In genomic region chr6:39058389-39058788, GRCm38 (mm10) we compare ENCODE assay signal across 13 mouse cellular contexts. TPM values are rescaled to one million over a fixed set of nuclear protein-coding genes. Genes with fewer than 3 reads are reported as not detected.
DNase-seq lines count a peak whose midpoint lies in the region; ATAC-seq and TF ChIP-seq lines count a peak whose summit lies in the region.
"Had no signal": no experiment of that assay in that cellular context is flagged by ENCODE, and none has a peak within 500 bp of the region (broad histone marks: within the 10 kb centered on the region; RNA-seq: fewer than 3 reads in every experiment).

No protein-coding gene starts in this region.

- no peak overlapping the region for H3K27ac ChIP-seq in kidney, postnatal 0 days
- H3K27ac ChIP-seq in liver, embryonic 15.5 days (replicated peaks), result peak overlapping the region; percentile 81; the same call in 1 of the 2 replicates
- H3K27ac ChIP-seq: hindbrain, embryonic 13.5 days; neural tube, embryonic 13.5 days had no signal

- 0 out of 2 replicates have a peak, but pooled peaks cover 5% of the 10 kb centered on the region for H3K4me1 ChIP-seq in kidney, postnatal 0 days (replicated peaks; ENCODE audit: insufficient read depth, low read length)
- peaks cover 59% of the 10 kb centered on the region for H3K4me1 ChIP-seq in G1E (ENCODE audit: insufficient read depth, low read depth, low read length)
- H3K4me1 ChIP-seq in liver, embryonic 15.5 days (replicated peaks), result peaks cover 25% of the 10 kb centered on the region

- no peaks in the 10 kb centered on the region for H3K36me3 ChIP-seq in kidney, postnatal 0 days (ENCODE audit: insufficient read depth, low read length)
- no peaks in the 10 kb centered on the region for H3K36me3 ChIP-seq in G1E (replicated peaks)
- no peaks in the 10 kb centered on the region for H3K36me3 ChIP-seq in liver, embryonic 15.5 days (replicated peaks)
- H3K36me3 ChIP-seq: hindbrain, embryonic 13.5 days; neural tube, embryonic 13.5 days had no signal

- ATAC-seq in CD4-positive, CD25-positive, alpha-beta regulatory T cell, adult 4 months, result no peak
- no peak for ATAC-seq in kidney, postnatal 0 days (replicated peaks; ENCODE audit: low FRiP score, low read depth)
- ATAC-seq in G1E (ENCODE audit: extremely low read depth, insufficient number of reproducible peaks, low FRiP score, poor library complexity, severe bottlenecking), result no peak
- ATAC-seq in liver, embryonic 15.5 days (ENCODE audit: insufficient read depth), result no peak

- peak; percentile 59 for TF ChIP-seq CTCF in kidney, postnatal 0 days (IDR thresholded peaks at IDR 0.05; ENCODE audit: low read depth)
- TF ChIP-seq CTCF in G1E (IDR thresholded peaks at IDR 0.05; ENCODE audit: low read depth, low read length), result peak; percentile 8; the same call in 1 of the 2 replicates

- no peak overlapping the region for H3K9ac ChIP-seq in kidney, postnatal 0 days (ENCODE audit: low read depth, low read length)
- no peak overlapping the region for H3K9ac ChIP-seq in liver, embryonic 15.5 days
- H3K9ac ChIP-seq: hindbrain, embryonic 13.5 days; neural tube, embryonic 13.5 days had no signal

- peak; percentile 28 for DNase-seq in CD4-positive, CD25-positive, alpha-beta regulatory T cell, adult 2 months (ENCODE audit: low read depth, low spot score)
- DNase-seq in kidney, postnatal 0 days (ENCODE audit: low spot score), result no peak
- no peak for DNase-seq in kidney, postnatal 10 days
- no peak for DNase-seq in G1E (ENCODE audit: low spot score)
- DNase-seq in spleen, postnatal 4 days (ENCODE audit: low spot score in 2 of 2), result no peak
- no peak for DNase-seq in embryo, embryonic 9.5 days (ENCODE audit: extremely low spot score)
- DNase-seq: heart, adult 11 months; right cerebral cortex, postnatal 25 days had no signal

- no peak overlapping the region for H3K4me3 ChIP-seq in kidney, postnatal 0 days (replicated peaks; ENCODE audit: low read depth, low read length)
- H3K4me3 ChIP-seq in G1E (ENCODE audit: low read depth, low read length), result no peak overlapping the region
- H3K4me3 ChIP-seq in liver, embryonic 15.5 days (replicated peaks), result no peak overlapping the region
- H3K4me3 ChIP-seq: hindbrain, embryonic 13.5 days; neural tube, embryonic 13.5 days had no signal

- 60% methylated on average over 3 of the region's 3 CpGs for WGBS in kidney, postnatal 0 days
- WGBS in liver, embryonic 15.5 days (ENCODE audit: insufficient replicate concordance), result 54% methylated on average over 3 of the region's 3 CpGs

- H3K27me3 ChIP-seq in kidney, postnatal 0 days (ENCODE audit: insufficient read depth, low read length), result no peaks in the 10 kb centered on the region
- H3K27me3 ChIP-seq in G1E (ENCODE audit: insufficient read depth, low read length), result peaks cover 13% of the 10 kb centered on the region
- no peaks in the 10 kb centered on the region for H3K27me3 ChIP-seq in liver, embryonic 15.5 days
- H3K27me3 ChIP-seq: hindbrain, embryonic 13.5 days; neural tube, embryonic 13.5 days had no signal

- no peaks in the 10 kb centered on the region for H3K9me3 ChIP-seq in kidney, postnatal 0 days (replicated peaks; ENCODE audit: low read length)
- H3K9me3 ChIP-seq in G1E (replicated peaks), result no peaks in the 10 kb centered on the region
- H3K9me3 ChIP-seq in liver, embryonic 15.5 days (replicated peaks), result no peaks in the 10 kb centered on the region
- H3K9me3 ChIP-seq: hindbrain, embryonic 13.5 days; neural tube, embryonic 13.5 days had no signal

- H3K4me2 ChIP-seq in kidney, postnatal 0 days (ENCODE audit: low read length), result no peak overlapping the region
- H3K4me2 ChIP-seq in liver, embryonic 15.5 days, result no peak overlapping the region
- H3K4me2 ChIP-seq: hindbrain, embryonic 13.5 days; midbrain, embryonic 11.5 days; neural tube, embryonic 13.5 days had no signal

RNA-seq across cellular contexts. Expression of gene Parp12, which starts 59.8 kb away (rescaled TPM):
- 1 to 10 TPM; 2.7 to 4.3 TPM for polyA plus RNA-seq in CD4-positive, CD25-positive, alpha-beta regulatory T cell, adult 4 months (2017; shearing (Covaris generic))
- 11.9 and 13.5 TPM in 2 replicates for polyA plus RNA-seq in kidney, postnatal 0 days (2015; fragmentation: Nextera tagmentation; extraction: Ambion mirVana)
- not detected in 2 replicates for total RNA-seq in G1E (2014; fragmentation: Nextera tagmentation)
- 0.12 TPM in 1 of 2 replicates, not detected in the other for total RNA-seq in G1E (2017)
- 0.04 TPM in 1 of 2 replicates, not detected in the other for polyA plus RNA-seq in G1E (2012)
- 5.1 and 5.2 TPM in 2 replicates for polyA plus RNA-seq in liver, embryonic 15.5 days (2015; fragmentation: Nextera tagmentation; extraction: Ambion mirVana)
